Mouse (Mus musculus): ENCODE measurements around the gene Panx3. TPM values are rescaled to one million over a fixed set of nuclear protein-coding genes. Genes with fewer than 3 reads are reported as not detected.

The Panx3 gene
- not detected for total RNA-seq (2021)
- long read RNA-seq, result 0 reads

GRCm38 (mm10) chr9:37669115-37669514, at the start of gene Panx3:
Gene Panx3 (minus strand): TSS chr9:37669235.
- no peak for DNase-seq (ENCODE audit: low spot score in 2 of 2)

GRCm38 (mm10) chr9:37716150-37716549, 47.1 kb upstream of the Panx3 start, which contains the start of gene Olfr160:
Gene Olfr160 (minus strand): TSS chr9:37716250.
- no peak for DNase-seq (ENCODE audit: low spot score in 2 of 2)

DNA sequence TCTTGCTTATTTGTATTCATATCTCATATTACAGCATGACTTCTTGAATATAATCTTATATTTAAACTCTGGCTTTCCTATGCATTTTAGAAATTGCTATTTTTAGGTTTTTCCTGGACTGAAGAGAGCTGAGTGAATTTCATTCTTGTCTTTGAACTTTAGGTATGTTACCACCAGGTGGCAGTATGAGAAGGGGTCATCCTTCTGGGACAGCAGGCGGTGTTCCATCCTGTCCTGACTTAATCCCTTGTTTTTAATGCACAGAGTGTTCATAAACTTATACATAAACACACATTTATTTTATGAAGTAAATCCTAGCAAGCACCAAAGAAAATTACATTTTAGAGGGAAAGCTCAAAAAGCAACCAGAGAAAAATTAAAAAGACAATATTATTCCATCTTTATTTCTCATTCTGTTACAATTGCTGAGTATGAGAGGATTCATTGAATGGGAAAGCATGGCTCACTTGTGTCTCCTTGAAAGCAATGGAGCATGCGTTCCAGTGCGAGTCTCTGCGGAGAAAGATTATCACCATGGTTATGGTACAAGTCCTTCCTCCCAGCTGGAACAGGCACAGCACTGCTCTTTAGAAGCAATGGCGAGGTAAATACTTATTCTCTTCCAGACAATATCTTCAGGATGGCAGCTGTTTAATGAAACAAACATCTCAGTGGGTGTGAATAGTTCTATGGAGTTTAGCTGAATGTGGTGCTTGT, 21.1 kb upstream of the Panx3 start:
- DNase-seq (ENCODE audit: low spot score in 2 of 2), result no peak

- peak in 1 of 2 experiments; percentile 36 for DNase-seq (ENCODE audit: low spot score in 2 of 2)
Measured at GRCm38 (mm10) chr9:37687941-37688303, 18.9 kb upstream of the Panx3 start.

- DNase-seq (ENCODE audit: low spot score in 2 of 2), result peak; percentile 37 to 71
Measured at GRCm38 (mm10) chr9:37687288-37687940, 18.4 kb upstream of the Panx3 start.

- DNase-seq (ENCODE audit: low spot score in 2 of 2), result peak; percentile 19 to 31
Measured at GRCm38 (mm10) chr9:37681123-37681522, 12.1 kb upstream of the Panx3 start.

DNA sequence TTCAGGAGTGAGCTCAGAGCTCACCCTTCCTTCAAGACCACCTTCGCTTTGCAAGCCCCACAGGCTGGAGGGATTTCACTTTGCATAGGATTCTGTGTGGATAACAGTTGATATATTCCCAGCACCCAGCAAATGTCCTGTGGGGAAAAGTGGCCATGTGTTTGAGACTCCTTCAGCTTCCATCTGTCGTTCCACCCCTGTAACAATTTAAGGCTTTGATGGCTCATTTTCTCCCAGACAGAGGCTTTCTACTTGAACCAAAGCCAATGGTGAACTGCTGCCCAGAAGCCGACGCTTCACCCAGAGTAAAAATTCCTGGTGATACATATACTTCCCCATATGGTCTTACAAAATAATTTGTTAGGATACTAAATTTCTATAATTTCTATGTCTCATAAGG, 6.3 kb upstream of the Panx3 start:
- peak; percentile 29 to 41 for DNase-seq (ENCODE audit: low spot score in 2 of 2)

- DNase-seq (ENCODE audit: low spot score in 2 of 2), result no peak
Measured at GRCm38 (mm10) chr9:37670261-37670660, 1.2 kb upstream of the Panx3 start.

DNA sequence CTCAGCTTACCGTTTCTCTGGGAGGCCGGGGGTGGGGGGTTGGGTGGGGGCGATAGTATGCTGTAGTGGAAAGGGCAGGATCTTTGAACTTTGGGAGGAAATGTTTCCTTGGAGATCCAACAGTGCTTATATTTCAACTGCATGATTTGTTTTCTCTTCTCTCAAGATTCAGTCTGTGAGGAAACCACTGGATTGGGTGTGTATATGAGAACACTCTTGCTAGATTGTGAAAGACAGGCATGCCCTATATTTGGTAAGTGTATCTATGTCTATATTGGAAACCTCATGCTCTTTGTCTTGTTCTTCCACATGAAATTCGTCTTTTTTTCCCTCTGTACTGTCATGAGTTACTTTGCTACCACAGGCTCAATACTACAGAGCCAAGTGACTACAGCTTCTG, 643 bp upstream of the Panx3 start:
- no peak for DNase-seq (ENCODE audit: low spot score in 2 of 2)

DNA sequence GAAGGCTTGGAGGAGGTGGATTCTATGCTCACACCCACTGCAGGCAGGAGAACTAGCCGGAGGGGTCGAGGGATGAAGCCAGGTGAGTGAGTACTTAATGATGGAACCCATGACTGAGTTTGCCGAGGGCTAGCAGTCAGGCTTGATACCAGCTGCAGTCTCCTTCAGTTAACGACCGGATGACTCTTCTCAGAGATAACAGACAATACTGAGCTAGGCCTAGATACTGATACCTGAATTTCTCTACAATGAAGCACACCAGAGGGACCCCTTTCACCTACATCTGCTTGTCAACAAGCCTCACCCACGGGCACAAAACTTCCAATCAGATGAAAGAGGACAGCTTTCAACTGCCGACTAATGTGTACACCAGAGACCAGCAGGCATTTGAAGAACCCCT, 3.0 kb downstream of the Panx3 start:
- no peak for DNase-seq (ENCODE audit: low spot score in 2 of 2)

- no peak for DNase-seq (ENCODE audit: low spot score in 2 of 2)
Measured at GRCm38 (mm10) chr9:37664604-37665003, 4.4 kb downstream of the Panx3 start.

DNA sequence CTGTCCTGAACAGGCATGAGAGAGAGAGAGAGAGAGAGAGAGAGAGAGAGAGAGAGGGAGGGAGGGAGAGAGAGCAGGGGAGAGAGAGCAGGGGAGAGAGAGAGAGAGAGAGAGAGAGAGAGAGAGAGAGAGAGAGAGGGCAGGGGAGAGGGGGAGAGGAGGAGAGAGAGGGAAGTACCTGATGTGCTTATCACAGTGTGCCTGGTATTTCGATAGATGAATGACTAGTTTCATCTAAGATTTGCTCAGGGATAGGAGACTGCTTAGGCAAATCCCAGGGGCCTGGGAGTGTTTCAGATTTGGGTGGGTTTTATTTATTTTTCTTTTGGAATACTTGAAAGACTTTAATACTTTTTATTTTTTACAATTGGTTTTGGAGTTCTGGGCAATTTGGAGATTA, 5.8 kb downstream of the Panx3 start:
- DNase-seq (ENCODE audit: low spot score in 2 of 2), result no peak

DNA sequence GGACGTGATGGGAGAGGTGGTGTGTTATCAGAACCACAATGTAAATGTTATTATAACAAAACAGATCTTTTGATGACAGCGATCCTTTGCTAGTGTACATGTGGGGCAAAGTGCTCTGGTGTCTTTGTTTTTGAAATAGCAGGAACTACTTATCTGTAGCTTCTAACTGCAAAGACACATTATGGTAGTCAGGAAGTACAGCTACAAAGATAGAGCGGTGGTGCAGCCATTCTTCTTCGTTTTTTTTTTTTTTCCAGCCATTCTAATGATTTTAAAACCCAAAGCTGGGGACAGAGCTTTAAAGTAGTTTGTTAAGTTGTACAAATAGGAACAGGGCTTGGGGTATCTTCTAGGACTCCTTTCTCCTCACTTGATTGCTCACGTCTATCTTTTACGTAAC, 9.6 kb downstream of the Panx3 start:
- DNase-seq (ENCODE audit: low spot score in 2 of 2), result no peak

GRCm38 (mm10) chr9:37656931-37657481, 12.0 kb downstream of the Panx3 start, which contains the start of gene Tbrg1:
Gene Tbrg1 (minus strand): TSS chr9:37657312.
- peak; percentile 71 to 84 for DNase-seq (ENCODE audit: low spot score in 2 of 2)

DNA sequence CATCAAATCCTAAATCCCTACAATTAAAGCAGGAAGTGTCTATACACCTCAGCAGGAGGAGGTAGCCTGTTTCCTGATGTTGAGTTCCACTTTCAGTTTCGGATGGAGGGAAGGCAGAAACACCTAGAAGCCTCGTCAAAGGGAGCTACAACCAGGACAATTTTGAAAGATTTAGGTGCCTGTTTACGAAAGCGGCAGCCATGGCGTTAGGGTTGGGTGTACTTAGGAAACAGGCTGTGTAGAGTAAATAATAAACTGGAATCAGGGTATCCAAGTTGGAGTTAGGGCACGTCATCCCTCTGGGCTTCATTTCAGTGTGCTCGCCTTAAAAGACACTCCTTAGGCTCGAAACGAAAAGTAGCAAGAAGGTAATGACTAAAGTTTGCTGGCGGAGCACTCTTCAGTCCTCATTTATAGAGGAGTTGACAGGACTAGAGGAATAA, 12.6 kb downstream of the Panx3 start:
- DNase-seq (ENCODE audit: low spot score in 2 of 2), result no peak

- DNase-seq (ENCODE audit: low spot score in 2 of 2), result no peak
Measured at GRCm38 (mm10) chr9:37655961-37656360, 13.1 kb downstream of the Panx3 start.

- DNase-seq (ENCODE audit: low spot score in 2 of 2), result no peak
Measured at GRCm38 (mm10) chr9:37653836-37654235, 15.2 kb downstream of the Panx3 start.

DNA sequence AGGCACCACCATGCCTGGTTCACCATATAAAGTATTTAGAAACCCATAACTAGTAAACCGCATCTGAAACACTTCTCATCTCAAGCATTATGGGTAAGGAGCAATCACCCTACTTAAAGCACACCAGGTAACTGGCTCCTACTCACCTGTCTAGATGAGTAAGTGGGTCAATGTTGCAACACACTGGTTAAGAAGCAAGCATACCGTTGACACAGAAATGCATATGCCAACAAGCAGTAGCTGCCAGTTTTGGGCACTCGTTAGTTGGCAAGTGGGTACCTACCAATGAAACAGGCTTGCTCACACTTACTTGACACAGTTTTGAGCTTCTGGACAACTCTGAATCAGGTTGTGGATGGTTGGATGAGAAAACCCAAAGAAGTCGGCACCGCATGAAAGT, 18.4 kb downstream of the Panx3 start:
- no peak for DNase-seq (ENCODE audit: low spot score in 2 of 2)

GRCm38 (mm10) chr9:37646246-37646645, 22.8 kb downstream of the Panx3 start:
- no peak for DNase-seq (ENCODE audit: low spot score in 2 of 2)

DNA sequence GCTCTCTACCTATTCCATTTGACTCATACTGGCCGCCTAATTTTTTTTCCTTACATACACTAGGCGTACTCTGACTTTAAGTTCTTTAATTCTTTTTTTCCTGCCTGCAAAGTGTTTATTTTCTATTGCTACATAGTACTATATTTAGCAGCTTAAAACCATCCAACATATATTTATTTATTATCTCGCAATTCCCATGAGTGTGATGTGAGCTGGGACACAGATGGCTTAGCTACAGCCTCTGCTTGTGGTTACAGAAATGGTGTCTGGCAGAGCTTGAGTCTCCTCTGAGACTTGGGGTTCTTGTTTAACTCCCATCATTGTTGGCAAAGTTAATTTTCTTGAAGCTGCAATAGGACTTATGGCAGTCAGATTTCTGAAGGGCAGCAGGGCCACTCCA, 30.3 kb downstream of the Panx3 start:
- DNase-seq (ENCODE audit: low spot score in 2 of 2), result no peak

DNA sequence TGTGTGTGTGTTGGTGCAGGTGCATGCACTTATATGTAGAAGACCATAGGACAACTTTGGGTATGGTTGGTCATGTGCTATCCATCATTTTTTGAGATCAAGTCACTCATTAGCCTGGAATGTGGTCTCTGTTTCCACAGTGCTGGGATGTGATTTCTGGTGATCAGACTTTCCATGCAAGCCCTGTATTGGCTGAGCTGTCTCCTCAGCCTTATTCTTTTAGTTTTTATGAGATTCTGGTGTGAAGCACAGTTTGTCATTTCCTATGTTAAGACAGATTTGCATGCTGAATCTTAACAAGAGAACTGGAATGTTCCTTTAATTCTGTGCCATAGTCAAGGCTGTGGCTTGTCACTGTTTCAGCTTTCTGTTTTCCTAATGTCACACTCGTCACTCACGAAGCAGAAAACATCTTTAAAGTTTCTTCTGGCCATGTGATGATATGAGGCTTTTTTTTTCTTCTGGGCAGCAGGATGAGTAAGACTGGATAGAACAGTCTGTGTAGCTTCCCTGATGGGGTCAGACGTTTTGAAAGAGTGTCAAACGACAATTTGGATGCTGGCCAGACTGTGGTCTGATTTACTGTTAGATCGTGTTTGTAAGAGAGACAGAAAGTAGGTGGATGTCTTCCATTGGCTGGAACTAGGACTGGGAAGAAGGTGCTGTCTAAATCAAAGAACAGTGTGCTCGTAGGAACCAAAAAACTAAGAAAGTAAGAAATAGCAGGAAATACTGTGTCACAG, 32.1 kb downstream of the Panx3 start:
- DNase-seq (ENCODE audit: low spot score in 2 of 2), result peak in 1 of 2 experiments; percentile 30

- DNase-seq (ENCODE audit: low spot score in 2 of 2), result peak in 1 of 2 experiments; percentile 73
Measured at GRCm38 (mm10) chr9:37636335-37636734, 32.7 kb downstream of the Panx3 start.

Measured in layer of hippocampus, adult 18-20 months (tissue).